Mouse (Mus musculus) duodenum, adult 2 months (tissue): Measurements from ENCODE around the gene Atg13. TPM values are rescaled to one million over a fixed set of nuclear protein-coding genes. Genes with fewer than 3 reads are reported as not detected.

ENCODE experiments used
- polyA plus RNA-seq: library from polyadenylated mRNA; depleted of rRNA; stranded (reverse); fragments of >200 nt; gene quantifications from 2 replicates; pipeline ENCODE4 v1.2.3, GENCODE M21; 2012; ENCODE audit warnings: low replicate concordance; rRNA removed

Atg13 gene
- polyA plus RNA-seq = 18.4 and 20.0 TPM in 2 replicates

DNA sequence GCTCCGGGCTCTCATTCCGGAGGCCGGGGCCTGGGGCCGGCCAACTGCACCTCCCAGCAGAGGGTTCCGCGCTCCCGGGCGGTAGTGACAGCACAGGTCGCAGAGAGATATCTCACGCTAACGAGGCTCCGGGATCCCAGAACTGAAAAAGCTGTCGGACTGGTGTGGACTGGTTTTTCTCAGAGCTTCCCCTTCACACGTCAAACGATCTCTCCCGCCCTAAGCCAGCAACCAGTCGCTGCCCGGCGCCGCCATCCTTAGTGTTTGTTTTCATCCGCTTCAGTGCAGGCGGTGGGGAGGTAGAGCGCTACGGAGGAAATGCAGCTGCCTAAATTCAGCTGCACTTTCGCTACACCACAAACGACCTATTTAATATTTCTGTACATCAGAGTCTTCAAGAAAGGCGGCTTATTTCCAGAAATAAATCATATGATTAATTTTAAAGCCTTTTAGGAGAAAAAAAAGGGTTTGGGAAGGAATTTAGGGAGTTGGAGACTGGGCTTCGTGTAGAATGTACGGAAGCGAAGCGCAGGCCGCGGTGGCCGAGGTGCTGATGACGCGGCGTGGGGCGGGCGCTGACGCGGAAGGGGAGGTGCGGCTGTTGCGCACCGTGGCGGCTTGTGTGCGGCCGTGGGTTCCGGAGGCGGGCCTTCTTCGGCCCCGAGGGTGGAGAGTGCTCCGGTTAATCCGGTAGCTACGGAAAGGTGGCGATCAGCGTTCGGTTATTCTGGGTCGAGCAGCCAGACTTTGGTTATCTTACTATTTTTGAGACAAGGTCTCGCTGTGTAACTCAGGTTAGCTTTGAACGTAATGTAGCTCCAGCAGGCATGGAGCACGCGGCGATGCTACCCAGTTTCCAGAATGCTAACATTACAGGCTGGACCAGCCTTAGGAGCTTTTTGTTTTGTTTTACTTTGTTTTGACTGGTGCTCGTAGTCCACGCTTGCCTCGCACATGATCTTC, at the start of gene Atg13, which contains the start of gene Harbi1:
Atg13 (minus strand) TSS at position 305 of the 963 bp plus-strand sequence.
Harbi1 (plus strand) TSS at position 581 of the 963 bp plus-strand sequence.

DNA sequence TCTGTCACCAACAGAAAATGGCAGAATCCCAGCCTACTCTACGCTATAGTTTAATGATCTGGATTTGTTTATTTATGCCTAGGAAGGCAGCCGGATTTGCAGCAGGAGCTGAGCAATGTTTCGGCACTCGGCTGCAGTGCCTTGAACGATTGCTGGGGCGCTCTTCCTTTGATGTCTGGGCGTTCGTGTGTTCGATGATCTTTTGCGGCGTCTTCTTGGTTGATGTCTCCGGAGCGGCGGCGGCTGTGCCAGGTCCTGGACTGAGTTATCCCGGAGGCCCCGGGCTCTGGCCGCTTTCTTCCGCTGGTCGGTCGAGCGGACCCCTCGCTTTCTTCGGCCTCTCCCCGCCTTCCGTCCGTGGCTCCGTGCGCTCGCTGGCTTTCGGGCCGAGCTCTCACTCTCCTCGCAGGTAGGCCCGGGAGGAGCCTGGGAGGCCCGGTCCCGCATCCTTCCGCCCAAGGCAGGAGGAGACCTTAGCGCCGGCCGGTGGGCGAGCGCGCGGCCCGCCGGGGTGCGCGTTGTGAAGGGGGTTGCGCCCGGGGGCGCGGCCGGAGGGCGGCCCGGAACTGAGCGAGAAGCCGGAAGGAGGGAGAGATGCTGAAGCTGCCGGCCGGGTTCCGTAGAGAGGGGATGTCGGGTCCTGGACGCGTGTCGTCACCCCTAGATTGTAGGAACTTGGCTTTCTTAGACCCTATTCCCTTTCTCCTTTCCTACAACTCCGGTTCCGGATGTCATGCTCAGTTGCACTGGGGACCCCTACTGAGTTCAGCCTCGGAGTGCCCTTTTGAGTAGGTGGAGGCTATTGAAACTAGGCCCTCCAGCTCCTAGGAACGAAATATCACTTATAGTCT, 19.8 kb upstream of the Atg13 start, which contains the start of gene Ambra1:
Ambra1 (plus strand) TSS at position 164 of the 851 bp plus-strand sequence.

DNA sequence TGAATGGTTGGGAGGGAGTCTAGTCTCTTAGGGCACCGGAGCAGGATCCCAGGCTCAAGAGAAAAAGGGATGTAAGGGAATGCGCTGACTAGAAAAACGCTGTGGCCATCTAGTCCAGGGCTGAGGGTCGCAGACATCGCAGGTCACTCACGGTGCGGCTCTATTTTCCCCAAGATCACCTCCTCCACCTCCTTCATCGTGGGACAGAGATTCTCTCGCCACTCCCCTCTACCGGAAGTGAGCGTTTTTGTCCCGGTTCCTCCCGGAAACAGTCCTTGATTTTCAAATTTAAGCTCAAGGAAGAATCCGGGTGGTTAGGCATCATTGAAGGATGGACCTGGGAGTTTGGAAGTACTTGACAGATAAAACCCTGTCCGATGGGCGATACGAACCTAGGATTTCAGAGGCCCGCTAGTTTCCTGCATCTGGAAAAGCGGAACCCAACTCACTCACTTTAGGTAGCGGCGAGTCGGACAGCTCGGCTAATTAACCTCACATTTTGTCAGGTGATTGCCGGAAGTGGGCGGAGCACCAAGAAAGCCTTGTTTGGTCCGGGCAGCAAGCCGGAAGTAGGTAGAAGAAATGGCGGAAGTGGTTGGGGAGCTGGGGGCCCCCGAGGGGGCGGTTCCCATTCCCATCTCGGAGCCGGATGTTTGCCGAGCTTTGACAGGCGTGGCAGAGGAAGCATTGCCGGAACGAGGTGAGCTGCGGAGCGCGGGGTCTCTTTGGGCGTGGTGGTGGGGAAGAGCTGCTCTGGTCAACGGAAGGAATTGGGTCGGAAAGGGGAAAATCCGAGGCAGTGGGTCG, 60.6 kb downstream of the Atg13 start, which contains the start of the genes Zfp408 and Arhgap1:
Zfp408 (minus strand) TSS at position 239 of the 807 bp plus-strand sequence.
Arhgap1 (plus strand) TSS at position 308 of the 807 bp plus-strand sequence.

DNA sequence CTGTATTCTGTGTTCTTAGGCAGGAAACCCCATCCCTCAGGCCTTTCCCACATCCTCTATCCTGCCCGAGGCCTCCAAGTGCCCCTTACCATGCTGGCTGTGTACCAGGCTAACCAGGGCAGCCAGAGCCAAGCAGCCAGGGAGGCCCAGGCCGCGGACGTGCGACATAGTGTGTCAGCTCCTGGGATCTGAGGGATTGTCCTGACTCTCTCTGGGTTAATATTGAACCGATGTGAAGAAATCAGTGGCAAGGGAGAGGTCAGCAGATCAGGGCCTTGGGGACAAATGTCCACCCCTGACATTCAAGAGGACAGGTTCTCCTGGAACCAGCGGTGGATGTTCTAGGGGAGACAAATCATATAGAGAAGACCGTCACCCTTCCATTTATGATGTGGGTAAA, 74.1 kb downstream of the Atg13 start, which contains the start of gene F2:
F2 (minus strand) TSS at position 186 of the 400 bp plus-strand sequence.

Other genes starting within 250 kb of the Atg13 start
- gene Ckap5, start 183.8 kb downstream of the Atg13 start, polyA plus RNA-seq = 1.6 and 1.8 TPM in 2 replicates
- 0.33 and 1.4 TPM in 2 replicates for gene F2, start 74.2 kb downstream of the Atg13 start, polyA plus RNA-seq
- 11.1 and 13.4 TPM in 2 replicates for gene Zfp408, start 60.8 kb downstream of the Atg13 start, polyA plus RNA-seq
- gene Arhgap1, start 60.7 kb downstream of the Atg13 start, polyA plus RNA-seq = 60.6 and 62.3 TPM in 2 replicates
- 1.4 and 1.5 TPM in 2 replicates for gene Harbi1, start 276 bp upstream of the Atg13 start, polyA plus RNA-seq
- gene Ambra1, start 19.6 kb upstream of the Atg13 start, polyA plus RNA-seq = 16.0 and 16.9 TPM in 2 replicates
- gene Chrm4, start 216.7 kb upstream of the Atg13 start, polyA plus RNA-seq = 1.8 and 1.9 TPM in 2 replicates
- gene Mdk, start 221.7 kb upstream of the Atg13 start, polyA plus RNA-seq = 2.8 and 3.1 TPM in 2 replicates
- gene Gm9821, start 235.1 kb upstream of the Atg13 start, polyA plus RNA-seq = not detected in 2 replicates